Mouse (Mus musculus): ENCODE data around the gene Cul1.
A peak's percentile ranks its signal among the peaks of the same experiment; 100 is the strongest.
"Not testable (repeated sequence)": the region's sequence is repeated elsewhere in the genome, so short reads cannot be mapped to it uniquely, and the experiment has no call there.

Cul1 gene

DNA sequence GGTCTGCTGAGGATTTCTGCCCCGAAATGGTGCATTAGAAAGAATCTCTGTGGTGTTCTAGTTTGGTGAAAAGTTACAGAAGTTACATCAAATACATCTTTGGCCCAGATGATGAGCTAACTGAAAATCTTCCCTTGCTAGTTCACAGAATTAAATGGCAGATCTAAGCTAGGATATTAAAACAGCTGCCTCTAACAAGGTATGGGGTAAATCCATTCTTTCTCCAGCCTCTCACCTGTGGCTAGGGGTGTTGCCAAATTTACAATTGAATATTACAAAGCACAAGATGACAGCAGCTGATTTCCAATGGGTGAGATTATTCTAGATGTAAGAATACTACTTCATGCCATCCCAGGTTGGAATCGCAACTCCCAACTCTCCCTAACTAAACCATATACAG, at the start of gene Cul1:
TSS of gene Cul1 (plus strand) at position 301 of the 400 bp plus-strand sequence.
- no peak for DNase-seq (ENCODE audit: low spot score)

DNA sequence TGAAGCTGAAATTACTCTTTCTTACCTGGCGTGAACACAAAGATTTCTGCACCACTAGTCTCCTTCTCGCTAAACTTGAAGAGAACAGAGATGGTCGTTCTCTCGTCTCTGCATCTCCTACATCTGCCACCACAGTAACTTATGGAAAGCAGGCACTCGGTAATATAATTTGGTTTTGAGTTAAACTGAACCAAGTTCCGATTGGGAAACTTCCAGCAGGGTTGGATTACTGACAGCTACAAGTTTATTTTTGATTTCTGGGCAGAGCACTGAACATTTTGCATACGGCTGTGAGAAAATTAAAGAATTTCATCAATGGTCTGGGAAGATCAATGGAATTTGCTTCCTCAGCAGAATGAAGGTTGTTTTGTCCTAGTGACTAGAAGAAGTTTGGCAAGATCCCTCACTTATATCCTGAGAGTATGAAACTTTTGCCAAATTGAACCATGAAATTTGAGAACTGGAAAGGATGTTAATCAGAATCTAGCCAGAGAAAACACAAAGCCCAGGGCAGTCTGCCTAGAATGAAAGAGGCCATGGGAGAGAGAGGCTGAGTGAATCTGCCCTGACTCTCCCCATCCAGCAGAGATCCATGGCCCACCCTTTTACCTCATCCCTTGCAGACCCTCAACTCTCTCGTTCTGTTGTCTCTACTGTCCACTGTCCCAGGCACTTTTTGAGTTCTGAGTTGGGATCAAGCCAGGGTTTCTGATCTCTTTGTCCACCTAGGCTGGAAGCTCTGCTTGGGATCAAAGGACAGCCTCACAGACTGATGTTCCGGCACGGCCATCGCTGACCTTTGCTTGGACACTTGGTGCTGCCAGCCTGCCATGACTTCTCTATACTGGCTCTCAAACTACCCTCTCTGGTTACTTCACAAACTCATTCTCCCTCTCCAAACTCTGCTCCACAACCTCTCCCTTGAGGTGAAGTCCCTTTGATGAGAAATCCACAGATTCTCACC, 48.5 kb upstream of the Cul1 start:
- DNase-seq (ENCODE audit: low spot score) = no peak

DNA sequence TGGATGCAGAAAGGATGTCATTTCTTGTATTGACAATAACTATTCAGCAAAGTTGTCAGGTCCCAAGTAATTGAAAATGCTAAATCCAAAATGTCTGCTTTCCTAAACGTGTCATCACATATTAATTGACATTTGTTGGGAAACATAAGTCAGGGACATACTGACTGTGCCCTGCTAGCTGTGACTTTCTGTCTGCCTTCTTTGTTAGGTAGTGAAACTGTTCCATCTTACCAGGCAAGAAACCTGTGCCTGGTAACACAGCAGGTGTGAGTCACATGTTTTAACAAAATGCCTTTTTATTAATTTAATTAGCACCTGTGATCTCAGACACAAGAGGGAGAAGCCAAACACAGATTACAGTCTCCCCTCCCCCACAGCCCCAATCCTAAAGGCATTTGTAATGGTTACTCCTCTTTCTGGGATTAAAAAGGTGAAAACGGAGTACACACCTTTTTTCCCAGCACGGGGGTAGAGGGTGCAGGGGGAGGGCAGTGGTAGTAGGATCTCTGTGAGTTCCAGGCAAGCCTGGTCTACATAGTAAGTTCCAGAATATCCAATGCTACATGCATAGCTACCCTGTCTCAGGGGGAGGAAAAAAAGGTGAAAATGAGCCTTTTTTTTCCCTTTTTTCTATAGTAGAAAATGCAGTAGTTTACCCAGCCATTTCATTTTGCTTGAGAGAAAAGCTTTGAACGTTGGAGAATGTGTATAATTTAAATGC, 40.2 kb upstream of the Cul1 start:
- DNase-seq (ENCODE audit: low spot score) = no peak

GRCm38 (mm10) chr6:47413656-47414055, 39.5 kb upstream of the Cul1 start:
- DNase-seq (ENCODE audit: low spot score) = no peak

- DNase-seq (ENCODE audit: low spot score) = no peak
Measured at GRCm38 (mm10) chr6:47418691-47419090, 34.5 kb upstream of the Cul1 start.

GRCm38 (mm10) chr6:47420156-47420555, 33.0 kb upstream of the Cul1 start:
- no peak for DNase-seq (ENCODE audit: low spot score)

GRCm38 (mm10) chr6:47421221-47421620, 32.0 kb upstream of the Cul1 start:
- no peak for DNase-seq (ENCODE audit: low spot score)

DNA sequence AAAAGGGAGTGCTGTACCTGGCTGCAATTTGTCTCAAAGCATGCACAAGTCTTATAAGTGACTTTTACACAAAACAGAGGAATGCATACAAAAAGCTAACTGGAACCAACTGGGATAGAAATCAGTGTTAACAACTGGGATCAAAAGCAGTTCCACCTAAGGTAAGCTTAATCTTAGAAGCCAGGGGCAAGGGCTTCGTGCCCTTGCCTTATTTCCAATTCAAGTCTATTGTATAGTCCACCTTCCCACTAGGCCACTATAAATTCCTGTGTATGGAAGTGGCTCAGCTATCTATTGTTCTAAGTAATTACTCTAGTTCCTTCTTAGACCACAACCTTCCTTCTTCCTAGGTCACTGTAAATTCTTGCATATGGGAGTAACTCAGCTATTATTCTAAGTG, 27.1 kb upstream of the Cul1 start:
- no peak for DNase-seq (ENCODE audit: low spot score)

GRCm38 (mm10) chr6:47426556-47426955, 26.6 kb upstream of the Cul1 start:
- DNase-seq (ENCODE audit: low spot score) = not testable (repeated sequence)

DNA sequence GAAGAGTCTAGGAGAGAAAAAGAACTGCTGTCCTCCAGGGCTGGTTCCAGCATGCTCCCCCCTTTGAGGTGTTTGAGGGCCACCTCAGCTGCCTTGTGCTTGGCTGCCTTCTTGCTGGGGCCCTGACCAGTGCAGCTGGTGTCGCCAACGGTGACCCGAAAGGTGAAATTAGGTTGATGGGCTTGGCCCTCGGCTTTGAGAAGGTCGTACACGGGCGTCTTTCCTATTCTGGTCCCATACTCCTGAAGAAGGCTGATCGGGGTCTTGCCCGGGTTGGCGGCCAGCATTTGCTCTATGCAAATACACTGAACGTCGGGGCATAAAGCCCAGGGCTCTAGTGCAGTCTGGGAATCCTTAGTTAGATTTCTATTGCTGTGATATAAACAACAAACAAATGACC, 20.4 kb upstream of the Cul1 start:
- DNase-seq (ENCODE audit: low spot score) = not testable (repeated sequence)

- no peak for DNase-seq (ENCODE audit: low spot score)
Measured at GRCm38 (mm10) chr6:47440080-47440479, 13.1 kb upstream of the Cul1 start.

GRCm38 (mm10) chr6:47447658-47448057, 5.5 kb upstream of the Cul1 start:
- no peak for DNase-seq (ENCODE audit: low spot score)

DNA sequence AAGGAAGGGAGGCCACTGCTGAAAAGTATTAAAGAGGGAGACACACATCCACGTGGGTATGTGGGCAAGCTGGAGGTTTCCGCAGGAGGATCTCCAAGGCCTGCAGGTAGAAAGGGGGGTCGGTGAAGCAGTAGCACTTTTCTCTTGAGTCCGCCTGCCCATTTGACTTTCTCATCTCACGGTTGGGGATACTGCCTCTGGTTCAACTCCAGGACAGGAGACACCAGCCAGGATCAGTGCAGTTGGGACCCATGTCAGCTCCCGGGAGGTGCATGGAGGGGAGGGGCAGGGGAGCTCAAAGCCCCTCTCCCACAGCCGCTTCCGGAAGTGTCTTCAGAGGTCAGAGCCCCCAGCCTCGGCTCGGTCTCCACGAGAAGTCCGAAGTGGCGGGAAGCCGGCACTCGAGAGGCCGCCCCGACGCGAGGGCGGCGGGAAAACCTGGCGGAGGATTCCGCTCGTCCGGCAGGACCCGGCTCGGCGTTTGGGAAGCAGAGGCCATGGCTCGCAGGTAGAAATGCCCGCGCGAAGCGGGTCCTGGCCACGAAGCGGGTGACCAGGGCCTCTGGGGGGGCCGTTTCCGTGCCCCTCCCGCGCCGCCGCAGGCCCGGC, 428 bp downstream of the Cul1 start:
- DNase-seq (ENCODE audit: low spot score) = no peak

- peak; percentile 87 for DNase-seq (ENCODE audit: low spot score)
Measured at GRCm38 (mm10) chr6:47454131-47454574, 955 bp downstream of the Cul1 start.

- DNase-seq (ENCODE audit: low spot score) = peak; percentile 67
Measured at GRCm38 (mm10) chr6:47454575-47455571, 1.7 kb downstream of the Cul1 start.

GRCm38 (mm10) chr6:47455843-47456242, 2.6 kb downstream of the Cul1 start:
- no peak for DNase-seq (ENCODE audit: low spot score)

DNA sequence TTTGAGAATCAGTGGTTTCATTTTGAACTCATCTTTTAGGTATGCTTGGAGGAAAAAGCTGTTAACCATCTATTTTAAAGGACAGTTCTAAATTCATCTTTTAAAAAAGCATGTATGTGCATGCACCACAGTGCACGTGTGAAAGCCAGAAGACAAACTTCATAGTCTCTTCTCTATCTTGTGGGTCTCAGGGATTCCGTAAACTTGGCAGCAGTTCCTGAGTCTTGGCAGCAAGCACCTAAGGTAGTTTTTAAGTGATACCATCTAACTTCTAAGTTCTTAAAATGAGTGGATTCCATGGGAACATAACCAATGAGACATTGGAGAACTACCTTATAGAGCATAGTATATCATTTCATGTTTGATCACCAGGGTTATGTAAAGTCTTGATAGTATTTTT, 3.7 kb downstream of the Cul1 start:
- DNase-seq (ENCODE audit: low spot score) = no peak

- no peak for DNase-seq (ENCODE audit: low spot score)
Measured at GRCm38 (mm10) chr6:47465400-47465799, 12.2 kb downstream of the Cul1 start.

GRCm38 (mm10) chr6:47466488-47466887, 13.3 kb downstream of the Cul1 start:
- DNase-seq (ENCODE audit: low spot score) = no peak

GRCm38 (mm10) chr6:47467058-47467457, 13.9 kb downstream of the Cul1 start:
- DNase-seq (ENCODE audit: low spot score) = no peak

GRCm38 (mm10) chr6:47469760-47470159, 16.6 kb downstream of the Cul1 start:
- DNase-seq (ENCODE audit: low spot score) = no peak

Data from ovary, postnatal 36 days (tissue).